In the genomic region with DNA sequence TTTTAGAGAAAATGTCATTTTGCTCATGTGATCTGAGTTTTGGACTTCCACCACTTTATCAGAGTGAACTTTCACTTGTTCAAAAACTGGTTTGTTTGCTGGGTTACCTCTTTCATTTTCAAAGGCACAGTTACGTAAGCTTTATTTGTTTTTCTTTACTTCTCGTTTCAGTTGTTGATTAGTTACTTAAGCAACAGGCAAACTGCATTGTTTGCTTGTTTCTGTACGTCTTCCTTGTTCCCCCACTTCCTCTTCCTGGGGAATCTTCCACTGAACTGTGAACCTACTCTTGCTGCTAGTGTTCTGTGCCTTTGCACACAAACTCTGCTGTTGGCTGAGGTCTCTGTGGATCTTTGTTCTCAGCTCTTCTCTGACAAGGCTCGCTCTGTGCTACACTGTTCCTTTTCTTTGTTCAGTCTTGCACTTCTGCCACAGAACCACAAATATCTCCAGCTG, we compare ENCODE assay signal across 7 mouse cellular contexts. TPM values are rescaled to one million over a fixed set of nuclear protein-coding genes. Genes with fewer than 3 reads are reported as not detected.
DNase-seq lines count a peak whose midpoint lies in the region; ATAC-seq and TF ChIP-seq lines count a peak whose summit lies in the region.

Agmo (plus strand) TSS at position 76 of the 456 bp plus-strand sequence.

- no peak for TF ChIP-seq CTCF in intestine, postnatal 0 days (IDR thresholded peaks at IDR 0.05; ENCODE audit: low read depth)

- peak; percentile 83 for ATAC-seq in intestine, postnatal 0 days
- peak; percentile 75 for ATAC-seq in liver, embryonic 13.5 days (ENCODE audit: low read depth)
- ATAC-seq in stomach, embryonic 14.5 days (ENCODE audit: insufficient number of reproducible peaks, insufficient read depth, low FRiP score, low read depth): no peak
- no peak for ATAC-seq in forebrain, embryonic 13.5 days

- H3K9me3 ChIP-seq in intestine, postnatal 0 days (ENCODE audit: control insufficient read depth): no peaks in the 10 kb centered on the region
- H3K9me3 ChIP-seq in liver, embryonic 13.5 days (replicated peaks): no peaks in the 10 kb centered on the region
- no peaks in the 10 kb centered on the region for H3K9me3 ChIP-seq in stomach, embryonic 14.5 days (ENCODE audit: control insufficient read depth, low read depth, low read length)
- no peaks in the 10 kb centered on the region for H3K9me3 ChIP-seq in forebrain, embryonic 13.5 days (replicated peaks)

- intact Hi-C loops in left cerebral cortex, postnatal 4 days (cut with DNase I): no loop called here

- H3K36me3 ChIP-seq in intestine, postnatal 0 days (ENCODE audit: control insufficient read depth, insufficient read depth): no peaks in the 10 kb centered on the region
- no peaks in the 10 kb centered on the region for H3K36me3 ChIP-seq in liver, embryonic 13.5 days
- no peaks in the 10 kb centered on the region for H3K36me3 ChIP-seq in stomach, embryonic 14.5 days (ENCODE audit: control insufficient read depth, insufficient read depth, low read length)
- H3K36me3 ChIP-seq in forebrain, embryonic 13.5 days (ENCODE audit: poor library complexity, severe bottlenecking): no peaks in the 10 kb centered on the region

- H3K27ac ChIP-seq in intestine, postnatal 0 days (ENCODE audit: low read depth, low read length): peak within 1 kb of the TSS; percentile 87
- peak within 1 kb of the TSS; percentile 75 for H3K27ac ChIP-seq in liver, embryonic 13.5 days
- H3K27ac ChIP-seq in stomach, embryonic 14.5 days (ENCODE audit: low read length): no peak within 1 kb of the TSS
- no peak within 1 kb of the TSS for H3K27ac ChIP-seq in forebrain, embryonic 13.5 days

- no peaks in the 10 kb centered on the region for H3K4me1 ChIP-seq in intestine, postnatal 0 days (replicated peaks; ENCODE audit: control insufficient read depth, insufficient read depth, low read length)
- H3K4me1 ChIP-seq in liver, embryonic 13.5 days (replicated peaks): no peaks in the 10 kb centered on the region
- H3K4me1 ChIP-seq in stomach, embryonic 14.5 days (ENCODE audit: control insufficient read depth, insufficient read depth, low read length): no peaks in the 10 kb centered on the region
- no peaks in the 10 kb centered on the region for H3K4me1 ChIP-seq in forebrain, embryonic 13.5 days

- H3K27me3 ChIP-seq in intestine, postnatal 0 days (replicated peaks; ENCODE audit: control insufficient read depth, insufficient read depth, low read length): no peaks in the 10 kb centered on the region
- no peaks in the 10 kb centered on the region for H3K27me3 ChIP-seq in liver, embryonic 13.5 days
- no peaks in the 10 kb centered on the region for H3K27me3 ChIP-seq in stomach, embryonic 14.5 days (ENCODE audit: control insufficient read depth, insufficient read depth, low read length)
- no peaks in the 10 kb centered on the region for H3K27me3 ChIP-seq in forebrain, embryonic 13.5 days

- peak within 1 kb of the TSS; percentile 34; the same call in 1 of the 2 replicates for H3K9ac ChIP-seq in intestine, postnatal 0 days (ENCODE audit: low read depth, low read length)
- no peak within 1 kb of the TSS for H3K9ac ChIP-seq in liver, embryonic 13.5 days
- no peak within 1 kb of the TSS for H3K9ac ChIP-seq in stomach, embryonic 14.5 days (replicated peaks; ENCODE audit: low read depth, low read length)
- H3K9ac ChIP-seq in forebrain, embryonic 13.5 days: no peak within 1 kb of the TSS

- DNase-seq in left cerebral cortex, adult 11 months (ENCODE audit: low spot score): peak; percentile 26
- DNase-seq in left cerebral cortex, postnatal 4 days: no peak
- DNase-seq in frontal cortex, postnatal 10 days (ENCODE audit: low spot score in 2 of 2): peak; percentile 9 to 10
- no peak for DNase-seq in liver, embryonic 13.5 days

- H3K4me2 ChIP-seq in intestine, postnatal 0 days (replicated peaks; ENCODE audit: low read depth): peak within 1 kb of the TSS; percentile 59
- peak within 1 kb of the TSS; percentile 32 for H3K4me2 ChIP-seq in liver, embryonic 13.5 days
- H3K4me2 ChIP-seq in stomach, embryonic 14.5 days (replicated peaks; ENCODE audit: low read depth, low read length): 0 out of 2 replicates have a peak within 1 kb of the TSS, but pooled peaks have one; percentile 5
- no peak within 1 kb of the TSS for H3K4me2 ChIP-seq in forebrain, embryonic 13.5 days

- peak within 1 kb of the TSS; percentile 28 for H3K4me3 ChIP-seq in intestine, postnatal 0 days (ENCODE audit: low read depth, low read length)
- H3K4me3 ChIP-seq in liver, embryonic 13.5 days (replicated peaks): peak within 1 kb of the TSS; percentile 27
- H3K4me3 ChIP-seq in stomach, embryonic 14.5 days (ENCODE audit: low read depth, low read length): no peak within 1 kb of the TSS
- no peak within 1 kb of the TSS for H3K4me3 ChIP-seq in forebrain, embryonic 13.5 days

- 27% methylated on average over 4 of the region's 4 CpGs for WGBS in intestine, postnatal 0 days
- 27% methylated on average over 4 of the region's 4 CpGs for WGBS in liver, embryonic 13.5 days (ENCODE audit: insufficient replicate concordance)
- WGBS in stomach, embryonic 14.5 days: 50% methylated on average over 4 of the region's 4 CpGs
- 62% methylated on average over 4 of the region's 4 CpGs for WGBS in forebrain, embryonic 13.5 days

RNA-seq across cellular contexts. Expression of gene Agmo, which starts in this region (rescaled TPM):
- total RNA-seq in left cerebral cortex, postnatal 4 days (2021): 1 to 10 TPM in 1 of 2 experiments, under 1 TPM in 1; 0.94 to 1.3 TPM
- 28.1 and 30.8 TPM in 2 replicates for polyA plus RNA-seq in intestine, postnatal 0 days (2015; fragmentation: Nextera tagmentation; extraction: Ambion mirVana)
- polyA plus RNA-seq in liver, embryonic 13.5 days (2015; fragmentation: Nextera tagmentation; extraction: Ambion mirVana): 13.2 and 13.9 TPM in 2 replicates
- 0.85 and 1.5 TPM in 2 replicates for polyA plus RNA-seq in stomach, embryonic 14.5 days (2014; fragmentation: Nextera tagmentation; extraction: Ambion mirVana)
- 0.14 and 0.48 TPM in 2 replicates for polyA plus RNA-seq in forebrain, embryonic 13.5 days (2015; fragmentation: Nextera tagmentation; extraction: Ambion mirVana)

Comparison
In these comparisons a context has a peak if more than half of its experiments do, and no peak if none do; other contexts are left out.
1. DNase-seq: peak in left cerebral cortex, adult 11 months (single experiment) and frontal cortex, postnatal 10 days (2 of 2); none in left cerebral cortex, postnatal 4 days (single experiment) and liver, embryonic 13.5 days (single experiment).
2. ATAC-seq: peak in intestine, postnatal 0 days (single experiment) and liver, embryonic 13.5 days (single experiment); none in stomach, embryonic 14.5 days (single experiment) and forebrain, embryonic 13.5 days (single experiment).
3. H3K27ac ChIP-seq: peak in intestine, postnatal 0 days (single experiment) and liver, embryonic 13.5 days (single experiment); none in stomach, embryonic 14.5 days (single experiment) and forebrain, embryonic 13.5 days (single experiment).
4. H3K4me3 ChIP-seq: peak in intestine, postnatal 0 days (single experiment) and liver, embryonic 13.5 days (single experiment); none in stomach, embryonic 14.5 days (single experiment) and forebrain, embryonic 13.5 days (single experiment).